Mouse (Mus musculus) testis, postnatal 14 days (tissue): ENCODE measurements around the gene Yif1a.

Experiments
- DNase-seq: peaks from one replicate; pipeline ENCODE4 v3.0.0; 2021; ENCODE audit warnings: low spot score

Gene Yif1a

DNA sequence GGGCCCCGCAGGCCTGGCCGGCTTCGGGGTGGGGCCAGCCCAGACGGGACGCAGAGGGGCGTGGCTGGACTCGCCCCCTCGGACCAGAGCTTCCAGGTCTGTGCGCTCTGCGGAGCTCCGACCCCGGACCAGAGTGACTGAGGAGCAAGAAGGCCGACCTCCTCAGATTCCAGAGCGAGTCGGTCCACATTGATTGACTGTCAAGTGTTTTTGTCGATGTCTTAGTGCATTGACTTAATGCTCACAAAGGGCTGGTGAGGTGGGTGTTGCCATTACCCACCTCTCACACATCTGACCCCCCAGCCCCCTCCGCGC, 30.0 kb downstream of the Yif1a start, which contains the start of gene Klc2:
Gene Klc2, minus strand, starts transcription at position 177 of the 315 bp plus-strand sequence.
- DNase-seq: no peak

DNA sequence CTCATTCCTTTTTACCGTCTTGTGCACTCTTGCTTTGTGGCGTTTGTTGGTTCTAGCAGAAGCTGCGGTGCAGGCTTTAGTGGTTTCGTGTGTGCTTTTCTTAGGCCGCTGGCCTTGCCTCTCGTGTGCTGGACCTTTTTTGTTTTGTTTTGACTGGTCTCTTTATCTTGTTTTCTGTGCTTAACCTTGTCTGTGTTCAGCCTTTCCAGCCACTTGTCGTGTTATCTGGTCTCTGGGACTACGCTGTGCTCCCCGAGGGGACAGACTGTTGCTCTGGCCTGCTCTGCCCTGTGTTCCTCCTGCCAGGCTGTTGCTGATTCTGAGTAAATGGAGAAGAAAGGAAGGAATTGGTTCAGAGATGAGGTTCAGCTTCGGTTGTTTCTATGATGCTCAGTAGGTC, 34.2 kb downstream of the Yif1a start:
- DNase-seq: peak; percentile 73

DNA sequence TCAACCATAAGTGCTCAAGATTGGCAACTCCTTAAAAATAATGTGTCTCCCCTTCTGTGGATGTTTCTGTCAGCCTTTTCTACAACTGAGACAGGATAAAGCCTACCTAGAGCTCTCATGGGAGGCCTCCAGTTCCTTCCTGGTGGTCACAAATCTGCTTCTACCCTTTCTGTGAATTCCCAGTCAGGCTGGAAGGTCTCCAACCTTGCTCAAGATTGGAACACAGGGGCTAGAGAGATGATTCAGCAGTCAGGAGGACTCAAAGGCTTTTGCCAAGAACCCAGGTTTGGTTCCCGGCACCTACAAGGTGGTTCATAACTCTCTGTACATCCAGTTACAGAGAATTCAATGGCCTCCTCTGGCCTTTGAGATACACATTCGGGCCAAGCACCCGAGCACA, 34.9 kb downstream of the Yif1a start:
- no peak for DNase-seq

DNA sequence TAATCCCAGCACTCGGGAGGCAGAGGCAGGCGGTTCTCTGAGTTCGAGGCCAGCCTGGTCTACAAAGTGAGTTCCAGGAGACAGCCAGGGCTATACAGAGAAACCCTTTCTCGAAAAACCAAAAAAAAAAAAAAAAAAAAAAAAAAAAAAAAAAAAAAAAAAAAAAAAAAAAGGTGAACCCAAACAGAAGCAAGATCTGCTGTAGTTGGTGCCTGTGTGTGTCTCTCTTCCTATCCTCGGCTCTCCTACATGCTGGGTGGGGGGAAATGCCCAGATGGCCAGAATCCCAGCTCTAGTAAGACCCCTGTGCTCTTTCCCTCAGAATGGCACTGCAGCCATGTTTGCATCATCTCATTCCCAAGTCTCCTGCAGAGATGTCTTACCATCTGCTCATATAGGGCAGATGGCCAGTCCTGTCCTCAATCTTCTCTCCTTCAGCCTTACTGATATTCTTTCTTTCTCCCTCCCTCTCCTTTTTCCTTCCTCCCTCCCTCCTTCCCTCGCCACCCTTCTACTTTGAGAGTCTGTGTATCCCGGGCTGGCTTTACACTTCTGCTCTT, 35.8 kb downstream of the Yif1a start:
- DNase-seq: no peak

DNA sequence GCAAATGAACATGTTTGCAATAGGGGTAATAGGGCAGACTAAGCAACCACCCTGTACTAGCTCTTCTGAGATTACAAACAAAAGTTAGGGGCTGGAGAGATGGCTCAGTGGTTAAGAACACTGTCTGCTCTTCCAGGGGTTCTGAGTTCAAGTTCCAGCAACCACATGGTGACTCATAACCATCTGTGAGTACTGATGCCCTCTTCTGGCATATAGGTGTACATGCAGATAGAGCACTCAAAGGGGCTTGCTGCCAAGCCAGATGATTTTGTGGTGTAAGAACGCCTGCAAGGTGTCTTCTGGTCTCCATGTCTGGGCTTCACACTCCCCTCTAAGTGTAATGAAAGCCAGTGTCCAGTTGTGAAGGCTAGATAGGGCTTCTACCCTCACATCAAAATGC, 41.4 kb downstream of the Yif1a start:
- DNase-seq: no peak

DNA sequence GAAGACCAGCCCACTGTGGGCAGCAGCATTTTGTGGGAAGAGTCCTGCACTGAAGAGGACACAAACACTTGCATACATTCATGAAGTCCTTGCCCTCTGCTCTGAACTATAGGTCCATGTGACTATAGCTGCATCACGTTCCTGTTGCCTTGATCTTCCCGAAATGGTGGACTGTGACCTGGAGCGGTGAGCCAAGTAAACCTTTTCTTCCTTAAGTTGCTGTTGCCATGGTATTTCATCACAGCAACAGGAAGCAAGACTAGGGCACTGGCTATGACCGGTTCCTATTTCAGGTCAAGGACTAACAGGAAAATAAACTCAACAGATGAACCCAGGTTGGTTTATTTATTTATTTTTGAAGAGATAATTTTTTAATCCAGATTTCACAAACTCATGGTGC, 42.9 kb downstream of the Yif1a start:
- no peak for DNase-seq

DNA sequence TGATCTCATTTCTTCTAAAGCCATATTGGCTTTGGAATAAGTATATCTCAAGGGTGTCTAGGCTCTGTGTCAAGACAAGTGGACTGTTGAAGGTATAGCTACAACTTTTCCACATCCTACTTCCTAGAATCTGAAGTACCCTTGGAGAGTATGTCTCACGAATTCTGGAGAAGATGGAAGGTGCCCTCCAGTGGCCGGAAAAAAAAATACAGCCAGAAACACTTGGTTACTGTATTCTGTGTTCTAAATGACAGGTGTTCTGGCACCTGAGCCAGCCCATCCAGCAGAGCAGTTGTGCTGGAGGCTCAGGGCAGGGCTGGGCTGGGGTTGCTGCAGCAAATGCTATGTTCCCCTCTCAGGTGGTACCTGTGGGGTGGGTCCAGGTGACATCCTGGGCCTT, 51.3 kb downstream of the Yif1a start:
- DNase-seq: no peak
